Mouse (Mus musculus): ENCODE measurements around the gene Chuk. TPM values are rescaled to one million over a fixed set of nuclear protein-coding genes. Genes with fewer than 3 reads are reported as not detected.

The Chuk gene
- polyA plus RNA-seq, 1 experiment = 11.8 TPM

GRCm38 (mm10) chr19:44145702-44146567 lies 38.7 kb upstream of the Chuk start, which contains the start of gene Bloc1s2:
Bloc1s2 (minus strand) TSS chr19:44146446.
- peaks cover 11% of the 10 kb centered on the region; the same call in 1 of the 2 replicates for H3K4me1 ChIP-seq (ENCODE audit: control insufficient read depth, insufficient read depth, insufficient read length)
- H3K4me3 ChIP-seq (ENCODE audit: extremely low read depth, insufficient read depth, insufficient read length) = peak within 1 kb of the TSS; percentile 77
- peak; percentile 73 to 90 for DNase-seq (ENCODE audit: low read depth in 1 of 2, low spot score in 2 of 2)
- no peaks in the 10 kb centered on the region for H3K27me3 ChIP-seq (ENCODE audit: control insufficient read depth, insufficient read depth, low read length)
- peaks cover 14% of the 10 kb centered on the region for H3K36me3 ChIP-seq (ENCODE audit: control insufficient read depth, insufficient read depth, low read length)
- 1% methylated on average over 46 of the region's 46 CpGs for WGBS
- TF ChIP-seq CTCF (IDR thresholded peaks at IDR 0.05; ENCODE audit: extremely low read depth, insufficient read depth, insufficient read length, insufficient replicate concordance) = no peak
- TF ChIP-seq POLR2A (IDR thresholded peaks at IDR 0.05; ENCODE audit: low read depth, low read length) = peak; percentile 74
- H3K27ac ChIP-seq (ENCODE audit: insufficient read depth, low read length) = peak within 1 kb of the TSS; percentile 55

- no peaks in the 10 kb centered on the region for H3K27me3 ChIP-seq (ENCODE audit: control insufficient read depth, insufficient read depth, low read length)
- TF ChIP-seq POLR2A (IDR thresholded peaks at IDR 0.05; ENCODE audit: low read depth, low read length) (no peak), CTCF (IDR thresholded peaks at IDR 0.05; ENCODE audit: extremely low read depth, insufficient read depth, insufficient read length, insufficient replicate concordance) (no peak)
- peak in 1 of 2 experiments; percentile 28 for DNase-seq (ENCODE audit: low read depth in 1 of 2, low spot score in 2 of 2)
- no peak overlapping the region for H3K4me3 ChIP-seq (ENCODE audit: extremely low read depth, insufficient read depth, insufficient read length)
- peaks cover 14% of the 10 kb centered on the region for H3K36me3 ChIP-seq (ENCODE audit: control insufficient read depth, insufficient read depth, low read length)
- peak overlapping the region; percentile 16; the same call in 1 of the 2 replicates for H3K27ac ChIP-seq (ENCODE audit: insufficient read depth, low read length)
- 22% methylated on average over 9 of the region's 9 CpGs for WGBS
- H3K4me1 ChIP-seq (ENCODE audit: control insufficient read depth, insufficient read depth, insufficient read length) = peaks cover 11% of the 10 kb centered on the region; the same call in 1 of the 2 replicates
Observed at GRCm38 (mm10) chr19:44144366-44144765, 37.1 kb upstream of the Chuk start.

GRCm38 (mm10) chr19:44135960-44136485 lies 28.7 kb upstream of the Chuk start:
- DNase-seq (ENCODE audit: low read depth in 1 of 2, low spot score in 2 of 2) = no peak
- H3K27me3 ChIP-seq (ENCODE audit: control insufficient read depth, insufficient read depth, low read length) = no peaks in the 10 kb centered on the region
- H3K4me3 ChIP-seq (ENCODE audit: extremely low read depth, insufficient read depth, insufficient read length) = no peak overlapping the region
- H3K27ac ChIP-seq (ENCODE audit: insufficient read depth, low read length) = no peak overlapping the region
- 41% methylated on average over 7 of the region's 7 CpGs for WGBS
- H3K4me1 ChIP-seq (ENCODE audit: control insufficient read depth, insufficient read depth, insufficient read length) = no peaks in the 10 kb centered on the region
- TF ChIP-seq POLR2A (IDR thresholded peaks at IDR 0.05; ENCODE audit: low read depth, low read length) (no peak), CTCF (IDR thresholded peaks at IDR 0.05; ENCODE audit: extremely low read depth, insufficient read depth, insufficient read length, insufficient replicate concordance) (no peak)
- H3K36me3 ChIP-seq (ENCODE audit: control insufficient read depth, insufficient read depth, low read length) = peaks cover 6% of the 10 kb centered on the region

DNA sequence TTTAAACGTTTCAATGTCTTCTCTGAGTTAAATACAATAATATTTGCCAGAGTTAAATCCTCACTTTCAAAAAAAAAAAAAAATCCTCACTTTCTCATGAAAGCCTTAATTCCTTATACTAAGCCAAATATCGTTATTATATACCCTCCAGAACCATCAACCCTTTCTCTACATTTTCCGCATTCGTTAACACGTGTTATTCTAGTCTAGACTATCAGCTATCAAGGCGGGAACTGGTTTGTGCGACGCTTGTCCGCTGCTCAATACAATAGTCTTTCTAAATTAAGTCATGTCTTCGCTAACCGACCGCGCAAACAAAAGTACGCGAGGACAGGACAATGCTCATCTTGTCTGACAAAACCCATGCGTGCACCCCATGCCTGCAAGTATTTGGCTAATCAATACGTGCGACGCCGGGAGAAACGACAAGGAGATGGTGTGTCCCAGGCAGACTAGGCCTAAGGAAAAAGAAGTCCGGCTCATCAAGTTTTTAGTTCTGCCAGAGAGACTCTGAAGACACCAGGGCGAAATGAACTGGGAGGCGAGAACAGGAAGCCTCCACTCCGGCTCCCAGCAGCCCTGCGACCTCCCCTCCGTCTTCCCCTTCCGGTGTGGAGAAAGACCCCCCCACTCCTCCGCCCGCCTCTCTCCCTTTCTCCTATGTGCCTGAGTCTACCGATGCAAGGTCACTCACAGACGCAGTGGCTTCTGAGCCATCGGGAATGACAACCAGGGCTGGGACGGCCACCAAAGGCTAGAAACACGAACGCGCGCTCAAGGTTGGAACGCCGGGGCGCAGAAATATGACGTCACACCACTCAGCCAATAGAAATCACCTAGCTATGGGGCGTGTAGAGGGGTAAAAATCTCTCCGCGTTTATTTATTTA lies 28.0 kb upstream of the Chuk start, which contains the start of gene Cwf19l1:
Gene Cwf19l1, minus strand, starts transcription at position 805 of the 888 bp plus-strand sequence.
- peak; percentile 70 to 78 for DNase-seq (ENCODE audit: low read depth in 1 of 2, low spot score in 2 of 2)
- WGBS = under 1% methylated on average over 45 of the region's 45 CpGs
- Histone ChIP-seq H3K4me3 (ENCODE audit: extremely low read depth, insufficient read depth, insufficient read length) (peak within 1 kb of the TSS; percentile 98), H3K27ac (ENCODE audit: insufficient read depth, low read length) (peak within 1 kb of the TSS; percentile 88), H3K27me3 (ENCODE audit: control insufficient read depth, insufficient read depth, low read length) (no peaks in the 10 kb centered on the region), H3K36me3 (ENCODE audit: control insufficient read depth, insufficient read depth, low read length) (peaks cover 6% of the 10 kb centered on the region), H3K4me1 (ENCODE audit: control insufficient read depth, insufficient read depth, insufficient read length) (no peaks in the 10 kb centered on the region)
- TF ChIP-seq POLR2A (IDR thresholded peaks at IDR 0.05; ENCODE audit: low read depth, low read length) (0 out of 2 replicates have a peak, but pooled peaks have one; percentile 15), CTCF (IDR thresholded peaks at IDR 0.05; ENCODE audit: extremely low read depth, insufficient read depth, insufficient read length, insufficient replicate concordance) (no peak)

DNA sequence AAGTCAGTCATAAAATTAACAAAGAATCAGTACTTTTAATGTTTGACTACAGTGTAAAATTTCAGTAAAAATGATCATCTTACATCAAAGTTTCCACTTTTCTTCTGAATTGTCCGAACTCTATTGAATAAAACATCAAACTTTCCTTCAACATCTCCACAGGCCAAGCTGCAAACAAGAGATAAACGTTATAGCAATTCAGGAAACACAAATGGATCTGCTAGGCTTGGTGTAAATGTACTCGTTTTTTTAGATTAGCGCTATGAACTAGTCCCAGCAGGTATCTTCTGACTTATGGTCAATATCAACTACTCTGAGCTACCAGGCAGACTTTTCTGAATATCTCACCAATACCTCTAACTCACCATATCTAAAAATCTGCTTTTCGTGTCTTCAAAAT lies 25.6 kb upstream of the Chuk start:
- H3K36me3 ChIP-seq (ENCODE audit: control insufficient read depth, insufficient read depth, low read length) = peaks cover 15% of the 10 kb centered on the region

DNA sequence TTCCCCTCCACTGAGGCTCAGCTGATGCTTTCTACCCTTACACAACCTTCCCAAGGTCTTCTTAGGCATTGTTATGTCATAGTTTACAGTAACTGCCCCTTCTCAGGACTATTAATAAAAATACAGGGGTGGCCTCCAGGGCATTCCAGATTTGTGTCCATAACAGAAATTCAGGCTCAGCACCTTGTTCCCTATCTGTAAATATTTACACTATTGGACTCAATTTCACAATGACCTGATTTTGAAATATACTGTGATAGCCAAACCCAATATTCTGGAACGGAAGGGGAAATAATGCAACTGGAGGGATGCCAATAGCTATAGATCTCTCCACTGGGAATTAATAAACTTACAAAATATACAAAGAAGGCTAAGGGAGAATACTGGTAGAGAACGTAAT lies 21.3 kb upstream of the Chuk start:
- H3K36me3 ChIP-seq (ENCODE audit: control insufficient read depth, insufficient read depth, low read length) = peaks cover 46% of the 10 kb centered on the region
- H3K4me3 ChIP-seq (ENCODE audit: extremely low read depth, insufficient read depth, insufficient read length) = no peak overlapping the region
- 85% methylated on average over 2 of the region's 2 CpGs for WGBS
- TF ChIP-seq POLR2A (IDR thresholded peaks at IDR 0.05; ENCODE audit: low read depth, low read length) (no peak), CTCF (IDR thresholded peaks at IDR 0.05; ENCODE audit: extremely low read depth, insufficient read depth, insufficient read length, insufficient replicate concordance) (no peak)
- no peak for DNase-seq (ENCODE audit: low read depth in 1 of 2, low spot score in 2 of 2)
- H3K27ac ChIP-seq (ENCODE audit: insufficient read depth, low read length) = no peak overlapping the region
- no peaks in the 10 kb centered on the region for H3K4me1 ChIP-seq (ENCODE audit: control insufficient read depth, insufficient read depth, insufficient read length)
- no peaks in the 10 kb centered on the region for H3K27me3 ChIP-seq (ENCODE audit: control insufficient read depth, insufficient read depth, low read length)

More for the DNA sequence above, 25.6 kb upstream of the Chuk start:
- no peaks in the 10 kb centered on the region for H3K27me3 ChIP-seq (ENCODE audit: control insufficient read depth, insufficient read depth, low read length)
- no peaks in the 10 kb centered on the region for H3K4me1 ChIP-seq (ENCODE audit: control insufficient read depth, insufficient read depth, insufficient read length)
- no peak overlapping the region for H3K27ac ChIP-seq (ENCODE audit: insufficient read depth, low read length)
- DNase-seq (ENCODE audit: low read depth in 1 of 2, low spot score in 2 of 2) = no peak
- 91% methylated on average over 5 of the region's 5 CpGs for WGBS
- H3K4me3 ChIP-seq (ENCODE audit: extremely low read depth, insufficient read depth, insufficient read length) = no peak overlapping the region
- TF ChIP-seq POLR2A (IDR thresholded peaks at IDR 0.05; ENCODE audit: low read depth, low read length) (no peak), CTCF (IDR thresholded peaks at IDR 0.05; ENCODE audit: extremely low read depth, insufficient read depth, insufficient read length, insufficient replicate concordance) (no peak)

Measured in spleen, adult 2 months (tissue).